Mouse (Mus musculus) stomach, embryonic 14.5 days (tissue): ENCODE results near the gene Gm6871. TPM values are rescaled to one million over a fixed set of nuclear protein-coding genes. Genes with fewer than 3 reads are reported as not detected.
"Not testable (repeated sequence)": the region's sequence is repeated elsewhere in the genome, so short reads cannot be mapped to it uniquely, and the experiment has no call there.

ENCODE experiments used
- ATAC-seq: fragments of 200-750 bp; cut with Nextera tagmentation; 2 replicates; pipeline ENCODE4 v1.8.0; 2017; ENCODE audit warnings: low read depth, moderate TSS enrichment; ENCODE audit not compliant: insufficient number of reproducible peaks, insufficient read depth, low FRiP score
- H3K27ac ChIP-seq: fragments of 300-500 bp; sonication (generic); 2 replicates; pipeline ENCODE4 v1.5.1; 2014; ENCODE audit warnings: mild to moderate bottlenecking, low read length, moderate library complexity, mixed read lengths
- H3K27me3 ChIP-seq: fragments of 300-500 bp; sonication (generic); 2 replicates; pipeline ENCODE4 v1.6.1; 2014; ENCODE audit warnings: low read length, control low read depth, mixed read lengths; ENCODE audit not compliant: control insufficient read depth, insufficient read depth
- H3K36me3 ChIP-seq: fragments of 300-500 bp; sonication (generic); 2 replicates; pipeline ENCODE4 v1.6.1; 2014; ENCODE audit warnings: mild to moderate bottlenecking, control low read depth, low read length, moderate library complexity, mixed read lengths; ENCODE audit not compliant: control insufficient read depth, insufficient read depth
- H3K4me1 ChIP-seq: fragments of 300-500 bp; sonication (generic); 2 replicates; pipeline ENCODE4 v1.6.1; 2014; ENCODE audit warnings: low read length, control low read depth, mixed read lengths; ENCODE audit not compliant: control insufficient read depth, insufficient read depth
- H3K4me2 ChIP-seq: fragments of 300-500 bp; sonication (generic); replicated peaks from 2 replicates; pipeline ENCODE4 v1.6.1; 2014; ENCODE audit warnings: low read depth, low read length, control low read depth
- H3K4me3 ChIP-seq: fragments of 300-500 bp; sonication (generic); 2 replicates; pipeline ENCODE4 v1.5.1; 2014; ENCODE audit warnings: low read depth, low read length, control low read depth
- H3K9ac ChIP-seq: fragments of 300-500 bp; sonication (generic); replicated peaks from 2 replicates; pipeline ENCODE4 v1.6.1; 2014; ENCODE audit warnings: low read depth, mild to moderate bottlenecking, control low read depth, low read length, moderate library complexity, mixed read lengths
- H3K9me3 ChIP-seq: fragments of 300-500 bp; sonication (generic); 2 replicates; pipeline ENCODE4 v1.6.1; 2016; ENCODE audit warnings: low read depth, low read length, control low read depth; ENCODE audit not compliant: control insufficient read depth
- WGBS: fragments of 180-500 bp; shearing (Covaris S2); extraction: QIAGEN DNeasy Blood & Tissue Kit; methylation state at CpG from one replicate; pipeline ENCODE4 v1.1.7; 2014; 5-methylcytosine and 5-hydroxymethylcytosine counted together
- polyA plus RNA-seq: library from polyadenylated mRNA; unstranded; fragments of >200 nt; fragmentation: Nextera tagmentation; extraction: Ambion mirVana; gene quantifications from 2 replicates; pipeline ENCODE4 v1.2.1, GENCODE M21; 2014

The Gm6871 gene
- polyA plus RNA-seq, 1 experiment from 2014 or later: not detected

GRCm38 (mm10) chr7:41498464-41498863, 75.0 kb downstream of the Gm6871 start:
- H3K9me3 ChIP-seq, H3K9ac ChIP-seq, H3K36me3 ChIP-seq, ATAC-seq, H3K4me1 ChIP-seq, H3K27me3 ChIP-seq, H3K27ac ChIP-seq: not testable (repeated sequence)
- peak overlapping the region; percentile 78 for H3K4me2 ChIP-seq
- H3K4me3 ChIP-seq: peak overlapping the region; percentile 60
- WGBS: 49% methylated on average over 2 of the region's 4 CpGs

GRCm38 (mm10) chr7:41497871-41498270, 75.6 kb downstream of the Gm6871 start:
- no peak overlapping the region for H3K9ac ChIP-seq
- no peaks in the 10 kb centered on the region for H3K4me1 ChIP-seq
- no peak for ATAC-seq
- no peaks in the 10 kb centered on the region for H3K36me3 ChIP-seq
- no peak overlapping the region for H3K4me2 ChIP-seq
- no peak overlapping the region for H3K4me3 ChIP-seq
- peaks cover 5% of the 10 kb centered on the region; the same call in 1 of the 2 replicates for H3K9me3 ChIP-seq
- WGBS: 98% methylated on average over 2 of the region's 2 CpGs
- no peak overlapping the region for H3K27ac ChIP-seq
- no peaks in the 10 kb centered on the region for H3K27me3 ChIP-seq

Other genes starting within 250 kb of the Gm6871 start
- gene AI987944, start 180.3 kb downstream of the Gm6871 start, polyA plus RNA-seq: 13.3 and 15.0 TPM in 2 replicates
- gene Vmn2r57, start 125.0 kb downstream of the Gm6871 start, polyA plus RNA-seq: 0.46 and 0.48 TPM in 2 replicates
- gene Gm20449, start 74.2 kb downstream of the Gm6871 start, polyA plus RNA-seq: 0.10 and 0.22 TPM in 2 replicates
- gene AW146154, start 73.8 kb downstream of the Gm6871 start, polyA plus RNA-seq: 13.8 and 16.3 TPM in 2 replicates
- gene 2610021A01Rik, start 25.6 kb upstream of the Gm6871 start, polyA plus RNA-seq: 13.8 and 14.2 TPM in 2 replicates
- gene Zfp788, start 59.5 kb upstream of the Gm6871 start, polyA plus RNA-seq: 13.2 and 13.7 TPM in 2 replicates